Mouse (Mus musculus) heart, postnatal 0 days (tissue): ENCODE results near the gene Egfl8. TPM values are rescaled to one million over a fixed set of nuclear protein-coding genes. Genes with fewer than 3 reads are reported as not detected.
A peak's percentile ranks its signal among the peaks of the same experiment; 100 is the strongest.

ENCODE experiments used
- ATAC-seq: fragments of 200-750 bp; cut with Nextera tagmentation; 2 replicates; pipeline ENCODE4 v1.8.0; 2017; ENCODE audit warnings: low read depth, moderate number of reproducible peaks, moderate library complexity; ENCODE audit not compliant: insufficient read depth
- DNase-seq: peaks from one replicate; pipeline ENCODE4 v3.0.0-alpha.2; 2016; ENCODE audit warnings: low spot score
- H3K27ac ChIP-seq: fragments of 300-500 bp; sonication (generic); 2 replicates; pipeline ENCODE4 v1.5.1; 2014; ENCODE audit warnings: low read depth, mild to moderate bottlenecking
- H3K27me3 ChIP-seq: fragments of 300-500 bp; sonication (generic); 2 replicates; pipeline ENCODE4 v1.6.1; 2014; ENCODE audit warnings: low read length, mixed read lengths; ENCODE audit not compliant: control insufficient read depth, insufficient read depth
- H3K36me3 ChIP-seq: fragments of 300-500 bp; sonication (generic); replicated peaks from 2 replicates; pipeline ENCODE4 v1.6.1; 2014; ENCODE audit warnings: low read length, mixed read lengths; ENCODE audit not compliant: control insufficient read depth, insufficient read depth
- H3K4me1 ChIP-seq: fragments of 300-500 bp; sonication (generic); 2 replicates; pipeline ENCODE4 v1.6.1; 2014; ENCODE audit warnings: antibody characterized with exemption; ENCODE audit not compliant: control insufficient read depth, insufficient read depth
- H3K4me2 ChIP-seq: fragments of 300-500 bp; sonication (generic); 2 replicates; pipeline ENCODE4 v1.6.1; 2014; ENCODE audit warnings: low read depth, mild to moderate bottlenecking, low read length, moderate library complexity
- H3K4me3 ChIP-seq: fragments of 300-500 bp; sonication (generic); 2 replicates; pipeline ENCODE4 v1.5.1; 2014; ENCODE audit warnings: low read depth, low read length
- H3K9ac ChIP-seq: fragments of 300-500 bp; sonication (generic); replicated peaks from 2 replicates; pipeline ENCODE4 v1.6.1; 2014; ENCODE audit warnings: low read depth, low read length, mixed read lengths
- H3K9me3 ChIP-seq: fragments of 300-500 bp; sonication (generic); replicated peaks from 2 replicates; pipeline ENCODE4 v1.6.1; 2016; ENCODE audit warnings: low read length; ENCODE audit not compliant: control insufficient read depth
- CTCF ChIP-seq: IDR thresholded peaks from 2 replicates; pipeline ENCODE4 v1.5.1; 2016; ENCODE audit warnings: antibody characterized with exemption, control low read depth, low read depth
- EP300 ChIP-seq: IDR thresholded peaks from 2 replicates; pipeline ENCODE4 v1.6.1; 2016; ENCODE audit warnings: antibody characterized with exemption, low read depth
- WGBS: fragments of 180-500 bp; shearing (Covaris S2); extraction: QIAGEN DNeasy Blood & Tissue Kit; methylation state at CpG from one replicate; pipeline ENCODE4 v1.1.7; 2014; 5-methylcytosine and 5-hydroxymethylcytosine counted together
- polyA plus RNA-seq: library from polyadenylated mRNA; unstranded; fragments of >200 nt; fragmentation: Nextera tagmentation; extraction: Ambion mirVana; gene quantifications from 2 replicates; pipeline ENCODE4 v1.2.1, GENCODE M21; 2015
- total RNA-seq: library from RNA; depleted of rRNA; stranded (reverse); fragments of >200 nt; gene quantifications from 2 replicates; pipeline ENCODE4 v1.2.3, GENCODE M21; 2014; ENCODE audit warnings: low replicate concordance

The Egfl8 gene
- total and polyA plus RNA-seq, 2 experiments from 2014 or later = 0.15 to 0.97 TPM

GRCm38 (mm10) chr17:34605609-34606008, 10.2 kb downstream of the Egfl8 start:
- H3K4me2 ChIP-seq = peak overlapping the region; percentile 98
- H3K4me1 ChIP-seq = peaks cover 22% of the 10 kb centered on the region
- H3K27me3 ChIP-seq = no peaks in the 10 kb centered on the region
- no peaks in the 10 kb centered on the region for H3K9me3 ChIP-seq
- TF ChIP-seq EP300 = no peak
- TF ChIP-seq CTCF = no peak
- H3K9ac ChIP-seq = peak overlapping the region; percentile 84
- peaks cover 17% of the 10 kb centered on the region for H3K36me3 ChIP-seq
- peak overlapping the region; percentile 95 for H3K27ac ChIP-seq
- 0% methylated on average over 27 of the region's 30 CpGs for WGBS
- DNase-seq (peak; percentile 92), ATAC-seq (peak; percentile 40)
- peak overlapping the region; percentile 70 for H3K4me3 ChIP-seq

GRCm38 (mm10) chr17:34604511-34605237, 11.1 kb downstream of the Egfl8 start:
- H3K27me3 ChIP-seq = no peaks in the 10 kb centered on the region
- peaks cover 22% of the 10 kb centered on the region for H3K4me1 ChIP-seq
- ATAC-seq (no peak), DNase-seq (no peak)
- no peaks in the 10 kb centered on the region for H3K9me3 ChIP-seq
- H3K9ac ChIP-seq = peak overlapping the region; percentile 84
- H3K4me3 ChIP-seq = peak overlapping the region; percentile 70
- WGBS = 18% methylated on average over 24 of the region's 24 CpGs
- H3K36me3 ChIP-seq = peaks cover 20% of the 10 kb centered on the region
- H3K27ac ChIP-seq = peak overlapping the region; percentile 95
- peak overlapping the region; percentile 98 for H3K4me2 ChIP-seq
- no peak for TF ChIP-seq CTCF
- no peak for TF ChIP-seq EP300

GRCm38 (mm10) chr17:34604061-34604508, 11.7 kb downstream of the Egfl8 start, which contains the start of gene Agpat1:
Gene Agpat1, plus strand, starts transcription at chr17:34604262.
- Histone ChIP-seq H3K9ac (peak within 1 kb of the TSS; percentile 84), H3K4me2 (peak within 1 kb of the TSS; percentile 98), H3K27me3 (no peaks in the 10 kb centered on the region), H3K4me3 (peak within 1 kb of the TSS; percentile 70), H3K9me3 (no peaks in the 10 kb centered on the region), H3K27ac (peak within 1 kb of the TSS; percentile 95), H3K4me1 (peaks cover 22% of the 10 kb centered on the region), H3K36me3 (peaks cover 20% of the 10 kb centered on the region)
- DNase-seq (peak; percentile 100), ATAC-seq (peak; percentile 89)
- TF ChIP-seq CTCF (no peak), EP300 (peak; percentile 2; the same call in 1 of the 2 replicates)
- WGBS = under 1% methylated on average over 35 of the region's 35 CpGs

GRCm38 (mm10) chr17:34603375-34604060, 12.3 kb downstream of the Egfl8 start, which contains the start of gene Rnf5:
Gene Rnf5, minus strand, starts transcription at chr17:34603690.
- ATAC-seq (peak; percentile 90), DNase-seq (peak; percentile 100)
- TF ChIP-seq EP300 = peak; percentile 92
- no peak for TF ChIP-seq CTCF
- Histone ChIP-seq H3K9me3 (no peaks in the 10 kb centered on the region), H3K27me3 (no peaks in the 10 kb centered on the region), H3K27ac (peak within 1 kb of the TSS; percentile 95), H3K36me3 (peaks cover 20% of the 10 kb centered on the region), H3K4me2 (peak within 1 kb of the TSS; percentile 98), H3K4me3 (peak within 1 kb of the TSS; percentile 70), H3K9ac (peak within 1 kb of the TSS; percentile 72), H3K4me1 (peaks cover 22% of the 10 kb centered on the region)
- under 1% methylated on average over 30 of the region's 30 CpGs for WGBS

- Histone ChIP-seq H3K9ac (no peak overlapping the region), H3K4me2 (no peak overlapping the region), H3K9me3 (no peaks in the 10 kb centered on the region), H3K36me3 (peaks cover 20% of the 10 kb centered on the region), H3K4me3 (no peak overlapping the region), H3K27me3 (no peaks in the 10 kb centered on the region), H3K27ac (no peak overlapping the region), H3K4me1 (peaks cover 21% of the 10 kb centered on the region)
- TF ChIP-seq CTCF (no peak), EP300 (no peak)
- WGBS = 84% methylated on average over 12 of the region's 12 CpGs
- ATAC-seq = no peak
- no peak for DNase-seq
Measured at GRCm38 (mm10) chr17:34601796-34602195, 14.0 kb downstream of the Egfl8 start.
